Mouse (Mus musculus) megakaryocyte progenitor cell, adult 5-6 weeks (primary cell): ENCODE measurements around the gene Umod. TPM values are rescaled to one million over a fixed set of nuclear protein-coding genes. Genes with fewer than 3 reads are reported as not detected.
A peak's percentile ranks its signal among the peaks of the same experiment; 100 is the strongest.

ENCODE experiments used
- ATAC-seq: replicated peaks from 2 replicates; pipeline ENCODE4 v1.8.0; 2016; ENCODE audit warnings: mild to moderate bottlenecking, moderate TSS enrichment, inconsistent platforms; ENCODE audit not compliant: poor library complexity
- total RNA-seq, 2 experiments: library from RNA; stranded (forward) in 1 of 2; stranded (reverse) in 1 of 2; fragments of 157-497, 149-512 nt in 1 of 2; fragments of 200-1000 nt in 1 of 2; gene quantifications; 2 replicates each; pipeline versions ENCODE4 v1.2.3 to v1.2.4; 2015 to 2017

The Umod gene
- total RNA-seq, 2 experiments from 2014 or later, result not detected

DNA sequence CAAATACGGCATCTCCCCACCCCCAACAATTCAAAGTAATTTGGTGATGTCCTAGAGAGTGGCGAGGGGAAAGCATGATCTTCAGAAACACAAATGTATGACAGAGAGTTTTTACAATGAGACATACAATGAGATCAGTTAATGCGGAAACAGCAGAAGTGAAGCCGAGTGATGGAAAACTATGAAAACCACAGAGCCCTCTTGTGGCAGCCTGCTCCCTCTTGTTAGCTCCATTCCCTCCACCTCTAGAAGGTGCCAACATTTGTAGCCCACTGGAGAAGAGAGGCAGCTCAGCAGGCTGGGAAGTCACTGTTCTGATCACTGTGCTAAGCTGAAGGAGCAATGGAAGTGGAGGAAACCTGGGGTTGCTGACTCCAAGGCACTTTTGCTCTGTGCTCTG lies 35.2 kb downstream of the Umod start:
- no peak for ATAC-seq

DNA sequence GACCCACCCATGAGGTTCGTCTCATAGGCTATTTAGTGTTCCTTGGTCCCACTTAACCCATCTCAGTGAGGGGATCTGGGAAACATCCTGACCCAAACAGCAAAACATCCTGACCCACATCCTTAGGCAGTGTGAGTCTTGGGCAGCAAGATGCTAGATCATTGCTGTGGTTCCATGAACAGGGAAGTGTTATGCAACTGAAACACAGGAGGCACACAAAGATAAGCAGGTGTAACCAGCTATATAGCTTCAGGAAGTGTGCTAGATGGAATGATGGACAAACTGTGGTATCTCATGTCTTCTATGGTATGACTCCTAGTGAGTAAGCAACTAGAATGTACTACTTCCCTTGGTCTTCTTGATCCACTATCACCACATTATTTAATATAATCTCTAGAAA lies 37.1 kb downstream of the Umod start:
- no peak for ATAC-seq

DNA sequence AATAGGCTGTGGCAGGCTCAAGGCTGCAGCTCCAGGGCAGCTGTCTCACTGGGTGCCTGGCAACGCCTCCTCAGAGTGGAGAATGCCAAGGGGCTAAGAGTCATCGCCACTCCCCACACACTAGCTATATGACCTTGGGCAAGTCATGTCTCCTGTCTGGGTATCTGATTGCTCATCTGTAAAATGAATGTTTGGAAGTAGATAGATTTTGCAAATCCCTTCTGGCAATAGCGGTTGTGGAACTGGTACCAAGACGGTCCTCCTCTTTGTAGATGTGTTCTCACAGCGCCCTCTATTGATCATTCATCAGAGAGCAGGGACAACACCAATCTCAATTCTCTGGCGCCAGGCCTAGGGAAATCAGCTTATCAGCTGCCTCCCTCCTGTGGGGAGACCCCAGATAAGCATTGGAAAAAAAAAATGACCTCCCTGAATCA lies 51.9 kb downstream of the Umod start:
- ATAC-seq, result peak; percentile 76

DNA sequence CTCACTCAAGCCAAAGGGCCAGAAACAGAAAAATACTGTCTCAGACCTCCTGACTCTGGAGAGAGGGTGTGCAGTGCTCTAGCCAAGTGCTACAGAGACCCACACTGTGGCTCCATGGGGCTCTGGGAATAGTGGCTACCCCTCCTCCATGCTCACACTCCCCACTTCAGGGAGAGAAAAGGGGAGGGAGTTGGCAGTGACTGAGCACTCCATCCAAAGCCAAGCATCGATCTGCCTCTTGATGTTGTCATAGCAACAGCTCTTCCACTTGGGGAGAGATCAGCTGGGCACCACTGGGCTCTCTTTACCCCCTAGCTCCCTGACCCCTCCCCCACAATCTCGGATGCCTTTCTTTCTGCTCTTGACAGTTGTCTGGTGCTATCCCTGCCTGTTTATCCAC lies 58.4 kb downstream of the Umod start:
- no peak for ATAC-seq

DNA sequence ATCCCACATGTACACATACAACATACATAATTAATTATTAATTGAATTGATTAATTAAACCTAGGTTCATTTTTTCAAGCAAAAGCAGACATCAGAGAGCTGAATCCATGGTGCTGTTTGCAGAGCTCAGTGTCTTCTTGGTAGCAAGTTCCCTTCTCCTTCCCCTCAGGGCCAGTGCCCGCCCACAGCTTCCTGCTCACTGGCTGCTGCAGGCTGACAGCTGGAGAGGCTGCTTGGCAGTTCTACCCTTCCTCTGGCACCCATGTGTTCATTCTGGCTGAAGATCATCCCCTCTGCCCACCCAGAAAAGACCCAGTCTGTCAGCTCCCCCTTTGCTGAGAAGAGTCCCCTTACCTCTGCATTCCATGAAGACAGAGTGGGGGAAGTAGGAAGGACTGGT lies 60.6 kb downstream of the Umod start:
- no peak for ATAC-seq

Other genes with a start within 250 kb of the Umod start
- not detected in 2 replicates for gene Gp2, start 20.0 kb downstream of the Umod start, total RNA-seq (2015)
- not detected in 2 replicates for gene Gp2, start 20.0 kb downstream of the Umod start, total RNA-seq (2017)
- not detected in 2 replicates for gene Acsm5, start 40.2 kb upstream of the Umod start, total RNA-seq (2015)
- not detected in 2 replicates for gene Acsm5, start 40.2 kb upstream of the Umod start, total RNA-seq (2017)
- not detected in 2 replicates for gene Pdilt, start 44.2 kb upstream of the Umod start, total RNA-seq (2015)
- gene Pdilt, start 44.2 kb upstream of the Umod start, total RNA-seq (2017), result not detected in 2 replicates
- gene Acsm2, start 75.1 kb upstream of the Umod start, total RNA-seq (2015), result not detected in 2 replicates
- gene Acsm2, start 75.1 kb upstream of the Umod start, total RNA-seq (2017), result not detected in 2 replicates
- gene Acsm1, start 127.7 kb upstream of the Umod start, total RNA-seq (2015), result not detected in 2 replicates
- gene Acsm1, start 127.7 kb upstream of the Umod start, total RNA-seq (2017), result not detected in 2 replicates
- gene Acsm4, start 210.7 kb upstream of the Umod start, total RNA-seq (2015), result not detected in 2 replicates
- gene Acsm4, start 210.7 kb upstream of the Umod start, total RNA-seq (2017), result not detected in 2 replicates
- gene Thumpd1, start 241.5 kb upstream of the Umod start, total RNA-seq (2015), result 40.7 and 42.7 TPM in 2 replicates
- 107 and 127 TPM in 2 replicates for gene Thumpd1, start 241.5 kb upstream of the Umod start, total RNA-seq (2017)